Mouse (Mus musculus) brain, embryonic 18.5 days (tissue): ENCODE measurements around the gene Tenm3.

Experiments used
- DNase-seq: peaks from one replicate; pipeline ENCODE4 v3.0.0-alpha.2; 2012; ENCODE audit warnings: low read depth, low spot score

Tenm3 gene

GRCm38 (mm10) chr8:48740951-48741350 is 102.8 kb downstream of the Tenm3 start:
- no peak for DNase-seq

DNA sequence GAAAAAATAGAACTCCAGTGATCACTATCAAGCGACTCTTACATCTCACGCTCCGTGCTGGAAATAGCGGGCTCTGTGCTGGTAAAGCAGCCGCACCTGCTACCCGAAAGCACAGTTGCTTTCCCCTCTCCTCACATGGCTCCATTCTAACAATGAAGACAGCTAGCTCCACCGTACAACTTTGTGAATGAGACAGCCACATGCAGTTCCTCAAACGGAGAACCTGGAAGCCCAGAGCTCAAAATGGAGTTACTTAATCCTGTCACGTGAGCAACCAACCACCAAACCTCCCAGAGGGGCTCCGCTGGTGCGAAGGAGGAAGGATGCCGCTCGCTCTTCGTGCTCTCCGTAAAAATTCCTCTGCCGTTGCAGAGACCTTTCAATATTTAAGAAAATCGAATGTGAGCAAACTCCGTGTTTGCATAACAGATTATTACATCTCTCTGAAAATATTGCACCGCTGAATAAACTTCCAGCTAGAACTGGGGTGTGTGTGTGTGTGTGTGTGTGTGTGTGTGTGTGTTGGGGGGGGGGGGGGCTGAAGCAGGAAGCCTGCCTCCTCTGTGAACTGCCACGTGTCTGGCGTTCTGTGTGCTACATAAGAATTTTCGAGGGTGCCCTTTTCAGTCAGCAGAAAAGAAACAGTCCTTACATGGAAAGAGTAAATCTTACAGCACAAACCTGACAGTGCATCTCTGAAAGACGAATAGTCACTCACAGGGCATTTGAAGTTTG is 103.4 kb downstream of the Tenm3 start:
- DNase-seq: no peak

GRCm38 (mm10) chr8:48733731-48734130 is 110.0 kb downstream of the Tenm3 start:
- no peak for DNase-seq

DNA sequence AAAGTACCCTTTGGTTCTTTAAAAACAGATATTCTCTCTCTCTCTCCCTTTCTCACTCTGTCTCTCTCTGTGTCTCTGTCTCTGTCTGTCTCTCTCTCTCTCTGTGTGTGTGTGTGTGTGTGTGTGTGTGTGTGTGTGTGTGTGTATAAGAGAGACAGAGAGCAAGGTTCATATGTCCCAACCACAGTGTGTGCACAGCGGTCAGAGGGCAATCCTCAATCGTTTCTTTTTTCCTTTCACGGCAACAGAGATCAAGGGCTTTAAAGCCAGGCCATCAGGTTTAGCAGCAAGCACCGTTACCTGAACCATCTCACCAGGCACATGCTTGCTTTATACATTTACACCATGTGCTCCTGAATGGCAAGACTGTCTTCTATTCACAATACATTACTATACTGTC is 110.7 kb downstream of the Tenm3 start:
- DNase-seq: no peak

- no peak for DNase-seq
These were observed 113.0 kb downstream of the Tenm3 start for GRCm38 (mm10) chr8:48730701-48731100.

GRCm38 (mm10) chr8:48728833-48729690 is 114.7 kb downstream of the Tenm3 start:
- DNase-seq: no peak

DNA sequence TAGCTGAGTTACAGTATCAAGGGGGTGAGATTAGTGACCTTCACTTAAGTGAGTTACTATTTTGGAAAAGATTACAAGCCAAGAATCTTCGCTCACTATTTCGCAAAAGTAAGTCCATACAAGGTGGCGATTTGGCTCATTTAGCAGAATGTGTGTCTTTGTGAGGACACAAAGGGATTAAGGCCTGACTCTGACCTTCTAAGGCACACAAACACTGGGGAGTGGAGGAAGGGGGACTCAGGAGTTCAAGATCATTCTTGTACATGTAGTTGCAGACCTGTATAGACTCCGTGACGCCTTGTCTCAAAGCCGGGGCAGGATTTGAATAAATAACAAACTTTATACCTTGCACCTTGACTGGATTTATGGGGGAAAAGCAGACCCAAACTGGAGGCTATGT is 115.7 kb downstream of the Tenm3 start:
- DNase-seq: no peak

DNA sequence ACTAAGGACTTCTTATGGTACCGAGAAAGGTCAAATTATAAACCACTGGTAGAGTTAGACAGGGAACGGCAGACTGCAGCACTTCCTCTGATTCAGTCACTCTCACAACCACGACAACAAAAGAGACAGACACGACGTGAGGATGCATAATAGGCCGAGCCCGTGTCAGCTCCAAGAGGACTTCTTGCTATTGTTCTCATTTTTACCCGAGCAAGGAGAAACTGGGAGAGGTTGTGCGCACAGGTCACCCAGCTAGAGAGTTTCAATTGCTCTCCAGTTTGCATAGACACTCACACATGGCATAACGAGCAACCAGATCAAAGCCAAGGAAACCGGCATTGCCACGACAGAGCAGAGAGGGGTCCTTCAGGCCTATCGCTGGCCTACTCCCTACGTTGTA is 121.0 kb downstream of the Tenm3 start:
- no peak for DNase-seq

- no peak for DNase-seq
These were observed 121.4 kb downstream of the Tenm3 start for GRCm38 (mm10) chr8:48722318-48722717.

DNA sequence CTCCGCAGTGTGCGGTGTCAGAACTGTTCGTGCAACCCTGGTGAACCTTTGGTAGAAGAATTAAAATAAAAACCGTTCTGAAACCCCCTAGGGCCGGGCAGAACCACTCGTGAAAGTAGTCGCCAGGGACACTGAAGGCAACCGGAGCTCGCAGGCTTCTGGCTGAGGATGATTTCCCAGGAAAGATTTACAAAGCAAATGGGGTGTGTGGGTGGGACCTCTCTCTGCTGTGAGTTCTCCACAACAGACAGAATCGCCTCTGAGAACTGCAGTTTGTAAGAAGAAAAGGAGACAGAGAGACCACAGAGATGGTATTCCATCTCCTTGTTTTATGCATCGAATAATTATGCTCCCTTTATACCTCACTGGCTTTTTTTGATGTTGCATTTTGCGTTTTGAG is 122.4 kb downstream of the Tenm3 start:
- no peak for DNase-seq

DNA sequence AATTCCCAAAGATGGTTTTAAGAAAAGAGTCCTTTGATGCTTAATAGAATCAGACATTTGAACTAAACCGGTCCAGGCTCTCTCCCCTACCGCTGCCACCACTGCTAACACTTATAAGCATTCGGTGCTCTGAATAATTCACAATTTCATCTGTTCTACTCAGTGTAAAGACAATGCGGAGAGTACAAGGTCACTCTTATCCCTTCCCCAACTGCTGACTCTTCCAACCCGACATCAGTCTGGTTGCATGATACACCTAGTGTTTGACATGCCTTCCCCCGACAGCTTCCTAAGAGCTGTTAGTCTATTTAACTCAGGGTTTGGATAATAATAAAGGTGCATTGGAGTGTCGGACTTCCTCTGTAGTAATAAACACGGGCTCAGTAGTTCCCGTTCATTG is 128.1 kb downstream of the Tenm3 start:
- DNase-seq: no peak

GRCm38 (mm10) chr8:48706666-48707065 is 137.1 kb downstream of the Tenm3 start:
- DNase-seq: no peak

GRCm38 (mm10) chr8:48704885-48705515 is 138.8 kb downstream of the Tenm3 start:
- no peak for DNase-seq

GRCm38 (mm10) chr8:48704485-48704884 is 139.3 kb downstream of the Tenm3 start:
- DNase-seq: no peak

DNA sequence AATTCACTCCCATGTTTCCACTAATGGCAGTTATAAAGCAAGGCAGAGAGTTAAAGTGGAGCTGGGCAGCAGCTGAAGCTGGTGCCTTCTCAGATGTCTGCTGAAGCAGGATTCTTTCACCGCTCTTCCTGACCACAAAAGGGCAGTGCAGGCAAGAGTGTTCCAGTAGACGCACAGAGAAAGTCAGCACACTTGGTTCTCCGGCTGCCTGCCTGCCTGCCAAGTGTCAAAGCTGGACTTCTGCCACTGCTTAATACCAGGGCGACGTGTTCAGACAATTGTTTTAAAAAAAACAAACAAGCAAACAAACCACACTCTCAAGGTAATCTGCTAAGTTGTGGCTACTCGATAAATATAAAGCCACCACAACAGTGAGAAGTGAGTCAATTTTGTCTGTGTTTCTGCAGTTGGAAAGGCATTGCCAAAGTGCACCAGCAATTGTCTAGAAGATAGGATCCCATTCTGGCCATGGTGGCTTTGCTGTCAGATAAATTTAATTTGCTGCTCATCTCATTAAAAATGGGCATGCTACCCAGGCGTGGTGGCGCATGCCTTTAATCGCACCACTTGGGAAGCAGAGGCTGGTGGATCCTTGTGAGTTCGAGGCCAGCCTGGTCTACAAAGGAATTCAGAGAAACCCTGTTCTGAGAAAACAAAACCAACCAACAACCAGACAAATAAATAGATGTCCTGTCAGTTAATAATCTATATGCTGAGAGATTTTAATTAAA is 152.9 kb downstream of the Tenm3 start:
- DNase-seq: no peak

DNA sequence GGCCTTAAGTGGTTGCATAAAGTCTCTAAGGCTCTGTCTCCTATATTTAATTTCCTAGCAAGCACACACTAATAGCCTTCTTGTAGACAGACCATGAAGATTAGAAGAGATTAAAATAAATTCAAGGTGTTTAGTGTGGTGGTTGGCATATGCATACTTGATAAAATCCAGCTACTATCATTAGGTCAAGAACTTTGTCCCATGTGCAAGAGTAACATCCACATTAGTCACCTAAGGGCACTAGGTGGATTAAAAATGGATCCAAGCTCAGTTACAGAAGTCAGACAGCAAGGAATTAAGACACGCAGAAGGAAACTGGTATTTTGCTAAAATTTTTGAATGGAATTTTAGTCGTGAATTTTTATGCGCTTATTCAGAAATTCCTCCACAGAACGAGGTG is 155.0 kb downstream of the Tenm3 start:
- no peak for DNase-seq

DNA sequence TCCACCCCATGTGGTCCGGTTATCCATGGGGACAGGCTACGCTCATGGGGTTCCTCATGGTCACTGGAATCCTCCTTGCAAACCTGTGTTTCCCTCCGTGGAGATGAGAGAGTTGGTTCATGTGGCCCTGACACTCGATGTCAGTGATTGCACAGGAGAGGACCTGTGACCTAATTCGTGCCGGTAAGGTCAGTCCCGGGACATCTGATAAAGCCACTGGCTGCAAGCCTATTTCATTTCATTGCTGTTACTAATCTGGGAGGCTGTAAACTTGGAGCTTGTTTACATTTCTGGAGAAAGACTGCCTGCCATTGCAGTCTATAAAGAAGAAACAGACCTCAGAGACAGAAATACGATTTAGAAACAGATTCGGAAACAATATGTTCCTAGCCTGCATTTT is 155.6 kb downstream of the Tenm3 start:
- no peak for DNase-seq

- no peak for DNase-seq
These were observed 170.3 kb downstream of the Tenm3 start for GRCm38 (mm10) chr8:48673476-48673875.

- no peak for DNase-seq
These were observed 171.3 kb downstream of the Tenm3 start for GRCm38 (mm10) chr8:48672471-48672870.

DNA sequence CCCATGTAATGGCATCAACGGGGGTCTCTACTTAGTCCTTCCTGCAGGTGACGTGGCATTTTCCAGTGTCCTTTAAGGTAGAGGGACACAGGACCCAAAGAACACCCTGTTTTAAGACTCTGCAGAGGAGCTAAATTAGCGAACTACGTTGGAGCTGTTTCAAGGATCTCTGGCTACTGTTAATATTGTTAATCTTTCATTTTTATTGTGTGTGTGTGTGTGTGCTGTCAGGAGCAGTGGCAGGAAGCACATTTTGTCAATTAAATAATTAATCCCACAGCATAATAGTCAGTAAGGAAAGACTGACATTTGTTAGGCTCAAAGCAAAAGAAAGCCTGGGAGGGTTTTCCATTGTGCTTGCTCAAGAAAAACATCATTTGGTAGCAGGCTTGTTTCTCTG is 172.4 kb downstream of the Tenm3 start:
- no peak for DNase-seq

- DNase-seq: no peak
These were observed 172.9 kb downstream of the Tenm3 start for GRCm38 (mm10) chr8:48670895-48671294.

DNA sequence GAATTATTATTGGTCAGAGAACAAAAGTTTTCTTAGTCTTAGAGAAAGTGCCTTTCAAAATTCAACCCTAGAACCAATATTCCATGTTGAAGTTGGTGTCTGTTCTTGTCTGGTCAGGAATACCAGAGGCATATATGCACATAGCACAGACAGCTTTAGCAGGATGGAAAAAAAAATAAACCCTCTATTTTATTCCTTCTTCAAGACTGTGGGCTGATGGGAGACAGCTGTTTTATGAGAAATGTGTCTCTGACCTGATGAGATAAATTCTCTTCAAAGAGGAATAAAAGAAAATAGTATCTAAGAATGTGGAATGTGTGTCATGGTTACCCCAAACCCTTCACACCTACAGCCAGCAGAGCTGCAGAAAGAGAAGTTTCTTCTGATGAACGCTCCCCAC is 173.4 kb downstream of the Tenm3 start:
- no peak for DNase-seq
